Mouse (Mus musculus) CH12.LX (cell line): Measurements from ENCODE around the gene Birc2. TPM values are rescaled to one million over a fixed set of nuclear protein-coding genes. Genes with fewer than 3 reads are reported as not detected.
A peak's percentile ranks its signal among the peaks of the same experiment; 100 is the strongest.
"Not testable (repeated sequence)": the region's sequence is repeated elsewhere in the genome, so short reads cannot be mapped to it uniquely, and the experiment has no call there.

ENCODE experiments used
- DNase-seq: peaks from one replicate; pipeline ENCODE4 v3.0.0-alpha.2; 2013; ENCODE audit errors: extremely low read depth
- H3K27ac ChIP-seq: 2 replicates; pipeline ENCODE4 v1.5.1; 2012; ENCODE audit warnings: low read depth, mild to moderate bottlenecking, control low read depth, moderate library complexity; ENCODE audit not compliant: insufficient read depth
- H3K27me3 ChIP-seq: replicated peaks from 2 replicates; pipeline ENCODE3; 2012; ENCODE audit warnings: inconsistent platforms
- H3K36me3 ChIP-seq, 2 experiments: replicated peaks in 1 of 2; 2 replicates each; pipeline versions ENCODE3 to v1.6.1; 2012; ENCODE audit warnings: inconsistent platforms in 1 of 2, low read length in 1 of 2, mild to moderate bottlenecking in 1 of 2, mixed read lengths in 1 of 2, moderate library complexity in 1 of 2; ENCODE audit not compliant: control insufficient read depth in 1 of 2, insufficient read depth in 1 of 2
- H3K4me1 ChIP-seq, 2 experiments: 2 replicates each; pipeline ENCODE4 v1.6.1; 2012; ENCODE audit warnings: inconsistent platforms in 1 of 2, moderate library complexity in 1 of 2; ENCODE audit not compliant: insufficient read depth in 2 of 2, control insufficient read depth in 1 of 2
- H3K4me2 ChIP-seq: 2 replicates; pipeline ENCODE4 v1.6.1; 2012; ENCODE audit warnings: low read depth, mild to moderate bottlenecking, control low read depth; ENCODE audit not compliant: poor library complexity, insufficient read depth, severe bottlenecking
- H3K4me3 ChIP-seq, 3 experiments: fragments of 150-350 bp in 1 of 3; sonication (generic) in 1 of 3; replicated peaks in 1 of 3; 2 replicates each; pipeline versions ENCODE3 to v1.5.1; 2011 to 2012; ENCODE audit warnings: low read depth in 2 of 3, low read length in 2 of 3, mild to moderate bottlenecking in 2 of 3, moderate library complexity in 2 of 3, control low read depth in 1 of 3, improper control_type of control experiment in 1 of 3, inconsistent platforms in 1 of 3, mixed read lengths in 1 of 3; ENCODE audit not compliant: poor library complexity in 1 of 3
- H3K79me2 ChIP-seq: replicated peaks from 2 replicates; pipeline ENCODE4 v1.6.1; 2012; ENCODE audit warnings: mild to moderate bottlenecking, moderate library complexity; ENCODE audit not compliant: control insufficient read depth, poor library complexity, insufficient read depth, severe bottlenecking; ENCODE audit errors: extremely low read depth
- H3K9ac ChIP-seq: 2 replicates; pipeline ENCODE4 v1.6.1; 2012; ENCODE audit warnings: low read depth, mild to moderate bottlenecking, control low read depth, moderate library complexity; ENCODE audit not compliant: insufficient read depth
- H3K9me3 ChIP-seq: replicated peaks from 2 replicates; pipeline ENCODE3; 2012; ENCODE audit warnings: low read length, inconsistent platforms, mixed read lengths
- BHLHE40 ChIP-seq: IDR thresholded peaks from 2 replicates; pipeline ENCODE4 v1.6.1; 2011; ENCODE audit warnings: mild to moderate bottlenecking, low read depth, low read length, improper control_type of control experiment
- CHD1 ChIP-seq: IDR thresholded peaks from 2 replicates; pipeline ENCODE4 v1.6.1; 2012; ENCODE audit warnings: low read depth, low read length, improper control_type of control experiment, inconsistent platforms
- ELF1 ChIP-seq: IDR thresholded peaks from 2 replicates; pipeline ENCODE4 v1.6.1; 2014; ENCODE audit warnings: low read depth, mild to moderate bottlenecking, inconsistent platforms, low read length, improper control_type of control experiment
- ETS1 ChIP-seq: conservative IDR thresholded peaks from 2 replicates; pipeline ENCODE4 v1.6.1; 2012; ENCODE audit warnings: low read depth, mild to moderate bottlenecking, inconsistent platforms, low read length, improper control_type of control experiment, moderate library complexity
- HCFC1 ChIP-seq: IDR thresholded peaks from 2 replicates; pipeline ENCODE4 v1.6.1; 2012; ENCODE audit warnings: low read depth, mild to moderate bottlenecking, inconsistent platforms, low read length, improper control_type of control experiment
- JUN ChIP-seq: IDR thresholded peaks from 2 replicates; pipeline ENCODE4 v1.6.1; 2011; ENCODE audit warnings: low read depth, mild to moderate bottlenecking, low read length, improper control_type of control experiment, moderate library complexity; ENCODE audit not compliant: insufficient read depth
- MAFK ChIP-seq: IDR thresholded peaks from 2 replicates; pipeline ENCODE4 v1.6.1; 2011; ENCODE audit warnings: low read length, improper control_type of control experiment; ENCODE audit not compliant: insufficient replicate concordance
- MYC ChIP-seq: IDR thresholded peaks from 2 replicates; pipeline ENCODE4 v1.6.1; 2011; ENCODE audit warnings: low read depth, mild to moderate bottlenecking, improper control_type of control experiment, low read length
- POLR2A ChIP-seq: IDR thresholded peaks from 2 replicates; pipeline ENCODE4 v1.6.1; 2011; ENCODE audit warnings: low read depth, mild to moderate bottlenecking, improper control_type of control experiment, low read length
- POLR2AphosphoS2 ChIP-seq: IDR thresholded peaks from 2 replicates; pipeline ENCODE4 v1.6.1; 2011; ENCODE audit warnings: low read depth, low read length, improper control_type of control experiment
- TBP ChIP-seq: conservative IDR thresholded peaks from 2 replicates; pipeline ENCODE4 v1.6.1; 2011; ENCODE audit warnings: low read depth, low read length, improper control_type of control experiment
- TCF12 ChIP-seq: IDR thresholded peaks from 2 replicates; pipeline ENCODE4 v1.6.1; 2014; ENCODE audit warnings: low read depth, mild to moderate bottlenecking, inconsistent platforms, low read length, improper control_type of control experiment
- UBTF ChIP-seq: IDR thresholded peaks from 2 replicates; pipeline ENCODE4 v1.6.1; 2012; ENCODE audit warnings: low read depth, mild to moderate bottlenecking, inconsistent platforms, low read length, improper control_type of control experiment, moderate library complexity
- USF1 ChIP-seq: IDR thresholded peaks from 2 replicates; pipeline ENCODE4 v1.6.1; 2014; ENCODE audit warnings: low read depth, mild to moderate bottlenecking, inconsistent platforms, low read length, improper control_type of control experiment
- ZC3H11A ChIP-seq: IDR thresholded peaks from 2 replicates; pipeline ENCODE4 v1.6.1; 2012; ENCODE audit warnings: low read depth, mild to moderate bottlenecking, inconsistent platforms, low read length, improper control_type of control experiment
- ZKSCAN1 ChIP-seq: IDR thresholded peaks from 2 replicates; pipeline ENCODE4 v1.6.1; 2012; ENCODE audit warnings: low read depth, inconsistent platforms, low read length, improper control_type of control experiment, borderline replicate concordance
- dilution Hi-C: fragments of 300-500 bp; cut with MboI; formaldehyde crosslinking; loops from 2 replicates; pipeline ENCODE4 v1.14.3; 2020; ENCODE audit warnings: low sequenced_read_pairs; ENCODE audit not compliant: extremely low pct_unique_long_range_greater_than_20kb, extremely low pct_ligation_motif_present
- in situ Hi-C: fragments of 300-500 bp; cut with MboI; formaldehyde crosslinking; loops from 3 replicates; pipeline ENCODE4 v1.14.3; 2019; ENCODE audit warnings: low sequenced_read_pairs, low pct_ligation_motif_present, low pct_unique_long_range_greater_than_20kb, mixed read lengths
- polyA plus RNA-seq: library from polyadenylated mRNA; unstranded; fragments of >175 nt; gene quantifications from 2 replicates; pipeline ENCODE4 v1.2.1, GENCODE M21; 2012; ENCODE audit warnings: low read depth; ENCODE audit not compliant: insufficient read length
- total RNA-seq, 2 experiments: library from RNA; depleted of rRNA; stranded (reverse); fragments of 300-350 nt in 1 of 2; fragments of >200 nt in 1 of 2; gene quantifications; 2 replicates each; pipeline ENCODE4 v1.2.3; 2012 to 2014

The Birc2 gene
- total and polyA plus RNA-seq, 3 experiments = 43.4 to 134 (median 94.7) TPM

DNA sequence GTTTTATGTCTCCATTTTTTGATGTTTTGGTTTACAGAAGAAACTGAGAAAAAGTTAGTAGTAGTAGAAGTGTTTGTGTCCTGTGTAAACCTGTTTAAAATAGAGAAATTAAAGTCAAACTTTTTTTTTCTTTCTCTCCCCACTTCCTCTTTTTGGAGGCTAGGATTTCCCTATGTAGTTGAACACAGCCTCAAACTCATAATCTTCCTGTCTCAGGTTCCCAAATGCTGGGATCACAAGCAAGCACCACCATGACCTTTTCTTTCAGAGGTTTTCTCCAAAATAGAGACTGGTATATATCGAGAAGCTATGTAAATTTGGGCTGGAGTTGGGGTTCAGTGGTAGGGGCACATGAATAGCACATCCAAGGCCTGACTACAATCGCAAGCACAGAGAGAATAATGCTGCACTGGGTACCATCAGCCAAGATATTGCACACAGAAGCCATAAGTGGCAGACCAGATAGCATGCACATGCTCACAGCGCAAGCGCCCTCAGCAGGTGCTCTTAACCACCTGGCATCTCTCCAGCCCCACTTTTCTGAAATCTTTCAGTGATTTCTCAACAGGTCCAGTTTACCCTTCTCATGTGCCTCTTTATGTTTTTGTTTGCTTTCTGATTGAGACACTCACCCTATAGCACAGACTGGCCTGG lies 32.1 kb upstream of the Birc2 start (continued):
- no peak for TF ChIP-seq JUN
- no peak; the same call in 1 of the 2 replicates for TF ChIP-seq POLR2A
- TF ChIP-seq USF1 = no peak
- no peak for TF ChIP-seq ZKSCAN1
- peak; percentile 79 for TF ChIP-seq POLR2AphosphoS2
- no peak for TF ChIP-seq TBP

DNA sequence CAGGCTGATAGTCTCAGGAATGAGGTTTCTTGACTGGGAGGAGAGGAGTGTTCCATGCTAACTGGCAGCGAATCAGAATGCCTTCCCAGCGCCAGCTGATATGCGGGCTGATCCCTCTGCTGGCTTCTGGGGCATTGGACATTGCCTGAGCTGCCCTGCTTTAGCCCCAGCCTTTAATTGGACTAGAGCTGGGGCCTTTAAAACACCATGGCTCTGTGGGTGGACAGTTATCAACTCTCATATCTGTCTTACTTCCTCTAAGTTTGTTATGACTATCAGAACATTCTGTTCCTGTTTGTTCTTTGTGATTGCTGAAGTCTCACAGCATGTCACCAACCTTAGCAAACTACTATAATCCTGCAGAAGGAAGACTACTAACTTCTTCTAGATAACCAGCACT lies 31.1 kb upstream of the Birc2 start:
- peaks cover 13 to 32% of the 10 kb centered on the region in 2 experiments; a peak in 3 of 4 replicates for H3K4me1 ChIP-seq
- H3K27me3 ChIP-seq = no peaks in the 10 kb centered on the region
- peak overlapping the region; percentile 67; the same call in 1 of the 2 replicates for H3K27ac ChIP-seq
- no peak for DNase-seq
- no peak overlapping the region for H3K4me2 ChIP-seq
- H3K4me3 ChIP-seq = no peak overlapping the region
- H3K9ac ChIP-seq = no peak overlapping the region
- dilution Hi-C loops (no loop called here), in situ Hi-C loops (loop anchor here (25.0 kb wide), 1 partner anchor 656 kb away; no protein-coding TSS in a partner anchor)
- peaks cover 62% of the 10 kb centered on the region for H3K9me3 ChIP-seq
- H3K79me2 ChIP-seq = peaks cover 58% of the 10 kb centered on the region
- peaks cover 46 to 76% of the 10 kb centered on the region in 2 experiments for H3K36me3 ChIP-seq
- no peak for TF ChIP-seq BHLHE40
- no peak for TF ChIP-seq UBTF
- no peak for TF ChIP-seq MAFK
- no peak for TF ChIP-seq HCFC1
- no peak for TF ChIP-seq TCF12
- TF ChIP-seq MYC = no peak
- no peak for TF ChIP-seq ZC3H11A
- no peak for TF ChIP-seq ETS1
- no peak for TF ChIP-seq ELF1
- TF ChIP-seq CHD1 = no peak

DNA sequence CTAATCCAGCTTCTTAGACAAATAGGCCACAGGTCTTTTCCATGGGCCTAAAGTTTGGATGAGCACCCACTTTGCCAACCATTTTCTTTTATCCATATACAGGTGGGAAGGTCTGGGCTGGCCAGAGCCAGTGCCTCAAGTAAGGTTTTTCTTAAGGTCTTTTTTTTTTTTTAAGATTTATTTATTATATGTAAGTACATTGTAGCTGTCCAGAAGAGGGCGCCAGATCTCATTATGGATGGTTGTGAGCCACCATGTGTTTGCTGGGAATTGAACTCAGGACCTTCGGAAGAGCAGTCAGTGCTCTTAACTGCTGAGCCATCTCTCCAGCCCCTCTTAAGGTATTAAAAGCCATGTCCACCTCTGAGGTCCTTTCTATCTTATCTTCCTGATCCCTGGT lies 30.1 kb upstream of the Birc2 start:
- Histone ChIP-seq H3K4me1 (peaks cover 13 to 41% of the 10 kb centered on the region in 2 experiments; a peak in 3 of 4 replicates), H3K79me2 (peaks cover 64% of the 10 kb centered on the region), H3K9me3 (peaks cover 64% of the 10 kb centered on the region), H3K36me3 (peaks cover 46 to 82% of the 10 kb centered on the region in 2 experiments)
- DNase-seq, H3K27ac ChIP-seq, dilution Hi-C loops, H3K4me2 ChIP-seq, H3K4me3 ChIP-seq, H3K27me3 ChIP-seq, H3K9ac ChIP-seq: not testable (repeated sequence)
- in situ Hi-C loops = loop anchor here (25.0 kb wide), 1 partner anchor 655 kb away; no protein-coding TSS in a partner anchor
